Mouse (Mus musculus): Measurements from ENCODE around the gene Hapln2. TPM values are rescaled to one million over a fixed set of nuclear protein-coding genes. Genes with fewer than 3 reads are reported as not detected.

Hapln2 gene
- total and polyA plus RNA-seq, 3 experiments: not detected

DNA sequence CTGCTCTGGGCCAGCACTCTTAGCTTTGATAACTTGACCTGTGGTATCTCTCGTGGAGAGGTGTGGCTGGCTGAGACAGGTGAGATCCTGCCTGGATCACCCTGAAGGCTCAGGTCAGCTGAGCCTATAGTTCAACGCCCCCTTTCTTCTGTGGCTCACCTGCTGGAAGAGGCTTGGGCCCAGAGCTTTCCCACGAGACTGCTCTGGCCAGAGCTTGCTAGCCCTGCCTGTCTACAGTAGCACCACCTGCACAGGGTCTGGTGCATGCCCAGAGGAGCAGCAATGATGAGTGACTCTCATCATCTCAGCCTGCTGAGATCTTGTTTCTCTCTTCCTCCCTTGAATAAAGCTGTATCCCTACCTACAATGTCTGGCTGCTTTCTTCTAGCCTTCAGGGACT lies 47.3 kb downstream of the Hapln2 start:
- Histone ChIP-seq H3K4me3 (ENCODE audit: control insufficient read depth in 1 of 2, insufficient read depth in 1 of 2, low read depth in 2 of 2, low read length in 2 of 2) (no peak overlapping the region), H3K27ac (ENCODE audit: control insufficient read depth, low read depth, low read length) (no peak overlapping the region), H3K27me3 (ENCODE audit: control insufficient read depth in 1 of 2, insufficient read depth in 2 of 2, low read length in 2 of 2) (peaks cover 15% of the 10 kb centered on the region in 2 experiments), H3K79me2 (ENCODE audit: control insufficient read depth, insufficient read depth, low read length, poor library complexity) (no peaks in the 10 kb centered on the region), H3K4me1 (ENCODE audit: control insufficient read depth in 1 of 2, insufficient read depth in 2 of 2, low read length in 2 of 2) (no peaks in the 10 kb centered on the region), H3K9me3 (replicated peaks; ENCODE audit: insufficient read depth, low read length) (no peaks in the 10 kb centered on the region), H3K36me3 (ENCODE audit: control insufficient read depth in 1 of 2, insufficient read depth in 2 of 2, low read length in 2 of 2) (no peaks in the 10 kb centered on the region), H3K9ac (ENCODE audit: control insufficient read depth, low read depth, low read length, poor library complexity, severe bottlenecking) (no peak overlapping the region)
- TF ChIP-seq KAT2A (conservative IDR thresholded peaks at IDR 0.05; ENCODE audit: low read depth, low read length): no peak
- TF ChIP-seq POLR2AphosphoS5 (IDR thresholded peaks at IDR 0.05; ENCODE audit: borderline replicate concordance, low read depth, low read length): no peak
- TF ChIP-seq ZC3H11A (IDR thresholded peaks at IDR 0.05; ENCODE audit: low read depth, low read length): no peak
- TF ChIP-seq POLR2A (IDR thresholded peaks at IDR 0.05; ENCODE audit: control insufficient read depth in 1 of 2, insufficient read depth in 1 of 2, low read depth in 1 of 2, low read length in 2 of 2, poor library complexity in 1 of 2): no peak
- no peak for TF ChIP-seq HCFC1 (IDR thresholded peaks at IDR 0.05; ENCODE audit: low read depth, low read length)
- TF ChIP-seq MEF2A (IDR thresholded peaks at IDR 0.05; ENCODE audit: extremely low read depth, insufficient replicate concordance, low read depth, low read length, poor library complexity, severe bottlenecking): no peak
- TF ChIP-seq RAD21 (IDR thresholded peaks at IDR 0.05; ENCODE audit: low read depth, low read length): no peak
- no peak for TF ChIP-seq GABPA (IDR thresholded peaks at IDR 0.05; ENCODE audit: low read depth, low read length)
- no peak for TF ChIP-seq ETS1 (IDR thresholded peaks at IDR 0.05; ENCODE audit: low read depth, low read length)
- no peak for TF ChIP-seq TAL1 (IDR thresholded peaks at IDR 0.05; ENCODE audit: low read length)
- TF ChIP-seq MYB (IDR thresholded peaks at IDR 0.05; ENCODE audit: low read depth, low read length): no peak
- no peak for TF ChIP-seq MYC (IDR thresholded peaks at IDR 0.05; ENCODE audit: low read depth, low read length)
- TF ChIP-seq ZKSCAN1 (IDR thresholded peaks at IDR 0.05; ENCODE audit: low read depth, low read length): no peak
- no peak for DNase-seq (ENCODE audit: low read depth, low spot score)

DNA sequence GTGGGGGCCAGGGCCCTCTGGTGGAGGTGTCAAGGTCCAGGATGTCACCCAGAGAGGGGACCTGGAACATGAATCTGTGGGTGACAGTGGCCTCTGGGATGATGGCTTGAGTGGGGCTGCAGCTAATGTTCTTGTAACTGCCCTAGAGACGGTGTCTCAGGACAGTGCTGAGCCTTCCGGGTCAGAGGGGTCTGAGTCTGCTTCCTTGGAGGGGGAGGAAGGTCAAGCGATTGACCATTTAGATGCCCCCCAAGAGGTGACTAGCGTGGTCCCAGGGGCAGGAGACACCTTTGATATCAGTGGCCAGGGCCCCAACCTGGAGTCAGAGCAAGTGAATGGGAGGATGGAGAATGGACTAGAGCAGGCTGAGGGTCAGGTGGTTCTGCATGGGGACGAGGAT lies 47.9 kb downstream of the Hapln2 start:
- H3K27me3 ChIP-seq (ENCODE audit: control insufficient read depth in 1 of 2, insufficient read depth in 2 of 2, low read length in 2 of 2): peaks cover 15% of the 10 kb centered on the region in 2 experiments
- H3K4me3 ChIP-seq (ENCODE audit: control insufficient read depth in 1 of 2, insufficient read depth in 1 of 2, low read depth in 2 of 2, low read length in 2 of 2): no peak overlapping the region
- H3K27ac ChIP-seq (ENCODE audit: control insufficient read depth, low read depth, low read length): no peak overlapping the region
- H3K4me1 ChIP-seq (ENCODE audit: control insufficient read depth in 1 of 2, insufficient read depth in 2 of 2, low read length in 2 of 2): no peaks in the 10 kb centered on the region
- H3K79me2 ChIP-seq (ENCODE audit: control insufficient read depth, insufficient read depth, low read length, poor library complexity): no peaks in the 10 kb centered on the region
- no peak overlapping the region for H3K9ac ChIP-seq (ENCODE audit: control insufficient read depth, low read depth, low read length, poor library complexity, severe bottlenecking)
- no peaks in the 10 kb centered on the region for H3K9me3 ChIP-seq (replicated peaks; ENCODE audit: insufficient read depth, low read length)
- no peak for TF ChIP-seq TCF12 (IDR thresholded peaks at IDR 0.05; ENCODE audit: low read depth, low read length)
- TF ChIP-seq MYB (IDR thresholded peaks at IDR 0.05; ENCODE audit: low read depth, low read length): no peak
- no peak for TF ChIP-seq MYC (IDR thresholded peaks at IDR 0.05; ENCODE audit: low read depth, low read length)
- no peak for TF ChIP-seq MAZ (IDR thresholded peaks at IDR 0.05; ENCODE audit: low read depth, low read length)
- TF ChIP-seq ZNF384 (IDR thresholded peaks at IDR 0.05; ENCODE audit: low read depth, low read length): no peak
- TF ChIP-seq POLR2A (IDR thresholded peaks at IDR 0.05; ENCODE audit: control insufficient read depth in 1 of 2, insufficient read depth in 1 of 2, low read depth in 1 of 2, low read length in 2 of 2, poor library complexity in 1 of 2): no peak
- no peak for DNase-seq (ENCODE audit: low read depth, low spot score)
- H3K36me3 ChIP-seq (ENCODE audit: control insufficient read depth in 1 of 2, insufficient read depth in 2 of 2, low read length in 2 of 2): no peaks in the 10 kb centered on the region
